Mouse (Mus musculus) spleen, adult 2 months (tissue): ENCODE measurements at regions not wholly inside any gene's neighbourhood (a gene's known extent, or its start where the extent isn't known, plus 50 kb on each side); places are given as distances from the start of the nearest gene placed in this dataset.

Source experiments
- CTCF ChIP-seq: fragments of 200-500 bp; IDR thresholded peaks from 2 replicates; pipeline ENCODE4 v1.5.1; 2011; ENCODE audit warnings: mild to moderate bottlenecking, inconsistent platforms; ENCODE audit not compliant: insufficient read depth, insufficient read length, insufficient replicate concordance; ENCODE audit errors: extremely low read depth
- POLR2A ChIP-seq: fragments of 200-500 bp; IDR thresholded peaks from 2 replicates; pipeline ENCODE4 v1.6.1; 2011; ENCODE audit warnings: low read depth, low read length, inconsistent platforms

DNA sequence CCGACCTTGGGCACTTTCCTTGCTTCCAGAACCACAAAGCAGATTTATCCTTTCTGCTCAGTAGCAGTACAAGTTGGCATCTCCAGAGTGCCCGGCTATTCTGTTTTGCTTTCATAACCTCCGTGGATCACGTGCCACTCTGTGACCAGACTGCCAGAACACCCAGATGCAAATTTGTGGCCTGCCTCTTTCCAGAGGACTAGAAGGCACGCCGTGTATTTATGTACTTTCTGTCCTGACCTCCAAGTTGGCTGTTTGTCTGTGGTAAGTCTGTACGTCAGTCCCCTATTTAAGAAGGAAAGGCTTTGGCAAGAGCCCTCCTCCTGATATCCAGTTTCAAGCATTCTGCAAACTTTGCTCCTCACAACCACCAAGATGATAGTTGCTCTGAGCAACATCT is 319.6 kb upstream of the Dynlrb2 start:
- TF ChIP-seq POLR2A (no peak), CTCF (no peak)
